Mouse (Mus musculus) urinary bladder, postnatal 14 days (tissue): Measurements from ENCODE around the gene Hist3h2ba.

ENCODE experiments used
- DNase-seq: peaks from one replicate; pipeline ENCODE4 v3.0.0; 2021; ENCODE audit warnings: low spot score

Hist3h2ba gene

GRCm38 (mm10) chr11:58948542-58949479 lies at the start of gene Hist3h2ba:
Hist3h2ba (plus strand) TSS chr11:58948920.
- no peak for DNase-seq

- no peak for DNase-seq
Measured at GRCm38 (mm10) chr11:58901080-58901479, 47.6 kb upstream of the Hist3h2ba start.

- DNase-seq, result peak; percentile 95
Measured at GRCm38 (mm10) chr11:58903511-58904409, 45.0 kb upstream of the Hist3h2ba start, which contains the start of gene Zfp39. Zfp39 (minus strand) TSS chr11:58904225.

- no peak for DNase-seq
Measured at GRCm38 (mm10) chr11:58904410-58904718, 44.4 kb upstream of the Hist3h2ba start.

- DNase-seq, result no peak
Measured at GRCm38 (mm10) chr11:58904838-58905237, 43.9 kb upstream of the Hist3h2ba start.

GRCm38 (mm10) chr11:58913776-58914175 lies 34.9 kb upstream of the Hist3h2ba start:
- no peak for DNase-seq

- DNase-seq, result peak; percentile 14
Measured at GRCm38 (mm10) chr11:58914461-58915028, 34.2 kb upstream of the Hist3h2ba start.

GRCm38 (mm10) chr11:58916879-58917744 lies 31.6 kb upstream of the Hist3h2ba start:
- DNase-seq, result peak; percentile 28

- no peak for DNase-seq
Measured at GRCm38 (mm10) chr11:58917745-58918366, 30.9 kb upstream of the Hist3h2ba start, which contains the start of gene Btnl10. Btnl10 (plus strand) TSS chr11:58917908.

- DNase-seq, result no peak
Measured at GRCm38 (mm10) chr11:58918759-58919158, 30.0 kb upstream of the Hist3h2ba start.

- DNase-seq, result no peak
Measured at GRCm38 (mm10) chr11:58922420-58922819, 26.3 kb upstream of the Hist3h2ba start.

GRCm38 (mm10) chr11:58926651-58927050 lies 22.1 kb upstream of the Hist3h2ba start:
- DNase-seq, result no peak

GRCm38 (mm10) chr11:58927053-58927452 lies 21.7 kb upstream of the Hist3h2ba start:
- no peak for DNase-seq

- peak; percentile 41 for DNase-seq
Measured at GRCm38 (mm10) chr11:58927790-58928651, 20.7 kb upstream of the Hist3h2ba start.

GRCm38 (mm10) chr11:58929055-58929454 lies 19.7 kb upstream of the Hist3h2ba start:
- DNase-seq, result no peak

GRCm38 (mm10) chr11:58929641-58930040 lies 19.1 kb upstream of the Hist3h2ba start:
- DNase-seq, result no peak

- DNase-seq, result no peak
Measured at GRCm38 (mm10) chr11:58930254-58930653, 18.5 kb upstream of the Hist3h2ba start.

- DNase-seq, result no peak
Measured at GRCm38 (mm10) chr11:58931576-58931975, 17.1 kb upstream of the Hist3h2ba start.

GRCm38 (mm10) chr11:58937909-58938308 lies 10.8 kb upstream of the Hist3h2ba start:
- no peak for DNase-seq
